Mouse (Mus musculus): ENCODE data around the gene Prl3d3. TPM values are rescaled to one million over a fixed set of nuclear protein-coding genes. Genes with fewer than 3 reads are reported as not detected.

The Prl3d3 gene
- total and polyA plus RNA-seq, 3 experiments: not detected

DNA sequence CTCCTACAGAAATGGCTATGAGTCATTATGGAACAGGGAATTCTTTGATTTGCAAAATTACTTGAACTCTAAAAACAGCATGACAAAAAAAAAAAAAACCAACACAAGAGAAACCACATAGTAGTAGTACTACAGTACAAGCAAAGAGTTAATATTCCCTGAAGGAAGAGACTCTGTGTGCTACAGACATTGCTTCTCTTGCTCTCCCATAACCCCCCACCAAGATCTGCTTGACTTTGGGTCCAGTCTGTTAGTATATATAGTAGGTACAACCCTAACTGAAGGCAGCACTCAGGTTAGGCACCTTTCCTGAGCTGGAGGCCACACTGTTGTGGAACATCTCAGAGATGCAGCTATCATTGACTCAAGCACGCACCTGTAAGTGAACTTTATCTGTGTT is 39.8 kb downstream of the Prl3d3 start, which contains the start of gene Prl3c1:
Gene Prl3c1 (plus strand): TSS at position 301 of the 400 bp plus-strand sequence.
- H3K9me3 ChIP-seq (replicated peaks; ENCODE audit: low read length): no peaks in the 10 kb centered on the region
- H3K79me2 ChIP-seq (replicated peaks; ENCODE audit: control insufficient read depth, extremely low read depth, insufficient read depth, poor library complexity, severe bottlenecking): no peaks in the 10 kb centered on the region
- no peaks in the 10 kb centered on the region for H3K27me3 ChIP-seq (replicated peaks)
- no peak within 1 kb of the TSS for H3K4me3 ChIP-seq (replicated peaks in 1 of 3; ENCODE audit: low read depth in 2 of 3, low read length in 2 of 3, poor library complexity in 1 of 3)
- no peak for DNase-seq (ENCODE audit: extremely low read depth)
- no peak within 1 kb of the TSS for H3K27ac ChIP-seq (ENCODE audit: insufficient read depth, low read depth)
- H3K9ac ChIP-seq (ENCODE audit: insufficient read depth, low read depth): no peak within 1 kb of the TSS
- H3K36me3 ChIP-seq (replicated peaks in 1 of 2; ENCODE audit: control insufficient read depth in 1 of 2, insufficient read depth in 1 of 2, low read length in 1 of 2): no peaks in the 10 kb centered on the region
- TF ChIP-seq MAZ (IDR thresholded peaks at IDR 0.05; ENCODE audit: low read depth, low read length) (no peak), ZNF384 (IDR thresholded peaks at IDR 0.05; ENCODE audit: low read depth, low read length) (no peak), PAX5 (IDR thresholded peaks at IDR 0.05; ENCODE audit: low read length) (no peak), HCFC1 (IDR thresholded peaks at IDR 0.05; ENCODE audit: low read depth, low read length) (no peak), CHD2 (IDR thresholded peaks at IDR 0.05; ENCODE audit: low read length) (no peak), IRF4 (IDR thresholded peaks at IDR 0.05; ENCODE audit: low read depth, low read length) (no peak), NRF1 (IDR thresholded peaks at IDR 0.05; ENCODE audit: low read depth, low read length) (no peak), CTCF (conservative IDR thresholded peaks at IDR 0.05 in 1 of 2, IDR thresholded peaks at IDR 0.05 in 1 of 2; ENCODE audit: low read depth in 2 of 2, low read length in 2 of 2) (no peak), GABPA (IDR thresholded peaks at IDR 0.05; ENCODE audit: insufficient replicate concordance, low read depth, low read length) (no peak), UBTF (IDR thresholded peaks at IDR 0.05; ENCODE audit: low read depth, low read length) (no peak)
- in situ Hi-C loops (cut with MboI; ENCODE audit: low pct_ligation_motif_present, low pct_unique_long_range_greater_than_20kb, low sequenced_read_pairs) (no loop called here), dilution Hi-C loops (cut with MboI; ENCODE audit: extremely low pct_ligation_motif_present, extremely low pct_unique_long_range_greater_than_20kb, low sequenced_read_pairs) (no loop called here)
- H3K4me2 ChIP-seq (ENCODE audit: insufficient read depth, low read depth, poor library complexity, severe bottlenecking): no peak within 1 kb of the TSS
- no peaks in the 10 kb centered on the region for H3K4me1 ChIP-seq (ENCODE audit: control insufficient read depth in 1 of 2, insufficient read depth in 2 of 2)

Other genes starting within 250 kb of the Prl3d3 start
- not detected in 2 replicates for gene Prl, start 99.2 kb upstream of the Prl3d3 start, total RNA-seq (2012; rRNA removed)
- gene Prl, start 99.2 kb upstream of the Prl3d3 start, total RNA-seq (2014; rRNA removed): not detected in 2 replicates
- gene Prl, start 99.2 kb upstream of the Prl3d3 start, polyA plus RNA-seq (2012; ENCODE audit: insufficient read length, low read depth): not detected in 2 replicates
- not detected in 2 replicates for gene Prl3d1, start 62.6 kb upstream of the Prl3d3 start, total RNA-seq (2012; rRNA removed)
- gene Prl3d1, start 62.6 kb upstream of the Prl3d3 start, total RNA-seq (2014; rRNA removed): not detected in 2 replicates
- not detected in 2 replicates for gene Prl3d1, start 62.6 kb upstream of the Prl3d3 start, polyA plus RNA-seq (2012; ENCODE audit: insufficient read length, low read depth)
- not detected in 2 replicates for gene Prl3d2, start 35.1 kb upstream of the Prl3d3 start, total RNA-seq (2012; rRNA removed)
- gene Prl3d2, start 35.1 kb upstream of the Prl3d3 start, total RNA-seq (2014; rRNA removed): not detected in 2 replicates
- gene Prl3d2, start 35.1 kb upstream of the Prl3d3 start, polyA plus RNA-seq (2012; ENCODE audit: insufficient read length, low read depth): not detected in 2 replicates
- not detected in 2 replicates for gene Prl3c1, start 39.9 kb downstream of the Prl3d3 start, total RNA-seq (2012; rRNA removed)
- not detected in 2 replicates for gene Prl3c1, start 39.9 kb downstream of the Prl3d3 start, total RNA-seq (2014; rRNA removed)
- gene Prl3c1, start 39.9 kb downstream of the Prl3d3 start, polyA plus RNA-seq (2012; ENCODE audit: insufficient read length, low read depth): not detected in 2 replicates
- gene Prl3b1, start 85.1 kb downstream of the Prl3d3 start, total RNA-seq (2012; rRNA removed): not detected in 2 replicates
- gene Prl3b1, start 85.1 kb downstream of the Prl3d3 start, total RNA-seq (2014; rRNA removed): not detected in 2 replicates
- gene Prl3b1, start 85.1 kb downstream of the Prl3d3 start, polyA plus RNA-seq (2012; ENCODE audit: insufficient read length, low read depth): not detected in 2 replicates
- not detected in 2 replicates for gene Prl3a1, start 102.6 kb downstream of the Prl3d3 start, total RNA-seq (2012; rRNA removed)
- gene Prl3a1, start 102.6 kb downstream of the Prl3d3 start, total RNA-seq (2014; rRNA removed): not detected in 2 replicates
- not detected in 2 replicates for gene Prl3a1, start 102.6 kb downstream of the Prl3d3 start, polyA plus RNA-seq (2012; ENCODE audit: insufficient read length, low read depth)
- not detected in 2 replicates for gene Prl6a1, start 155.8 kb downstream of the Prl3d3 start, total RNA-seq (2012; rRNA removed)
- not detected in 2 replicates for gene Prl6a1, start 155.8 kb downstream of the Prl3d3 start, total RNA-seq (2014; rRNA removed)
- not detected in 2 replicates for gene Prl6a1, start 155.8 kb downstream of the Prl3d3 start, polyA plus RNA-seq (2012; ENCODE audit: insufficient read length, low read depth)
- not detected in 2 replicates for gene Prl8a2, start 188.9 kb downstream of the Prl3d3 start, total RNA-seq (2012; rRNA removed)
- not detected in 2 replicates for gene Prl8a2, start 188.9 kb downstream of the Prl3d3 start, total RNA-seq (2014; rRNA removed)
- gene Prl8a2, start 188.9 kb downstream of the Prl3d3 start, polyA plus RNA-seq (2012; ENCODE audit: insufficient read length, low read depth): not detected in 2 replicates
- gene Prl2b1, start 234.1 kb downstream of the Prl3d3 start, total RNA-seq (2012; rRNA removed): not detected in 2 replicates
- not detected in 2 replicates for gene Prl2b1, start 234.1 kb downstream of the Prl3d3 start, total RNA-seq (2014; rRNA removed)
- gene Prl2b1, start 234.1 kb downstream of the Prl3d3 start, polyA plus RNA-seq (2012; ENCODE audit: insufficient read length, low read depth): not detected in 2 replicates

Data from CH12.LX (cell line).